Mouse (Mus musculus) left cerebral cortex, postnatal 36 days (tissue): ENCODE measurements around the gene Scn11a. TPM values are rescaled to one million over a fixed set of nuclear protein-coding genes. Genes with fewer than 3 reads are reported as not detected.

Experiments
- DNase-seq, 2 experiments: peaks; one replicate each; pipeline ENCODE4 v3.0.0; 2021 to 2022; ENCODE audit warnings: low spot score in 2 of 2, mixed read lengths in 1 of 2
- intact Hi-C: fragments of 180-260 bp; cut with DNase I; formaldehyde crosslinking; loops from one replicate; pipeline ENCODE4 v1.15.1; 2025
- total RNA-seq, 2 experiments: library from RNA; stranded (reverse); gene quantifications; 2 replicates each; pipeline ENCODE4 v1.2.3; 2021

Scn11a gene
- total RNA-seq, 2 experiments from 2014 or later = 0.12 to 0.34 TPM

DNA sequence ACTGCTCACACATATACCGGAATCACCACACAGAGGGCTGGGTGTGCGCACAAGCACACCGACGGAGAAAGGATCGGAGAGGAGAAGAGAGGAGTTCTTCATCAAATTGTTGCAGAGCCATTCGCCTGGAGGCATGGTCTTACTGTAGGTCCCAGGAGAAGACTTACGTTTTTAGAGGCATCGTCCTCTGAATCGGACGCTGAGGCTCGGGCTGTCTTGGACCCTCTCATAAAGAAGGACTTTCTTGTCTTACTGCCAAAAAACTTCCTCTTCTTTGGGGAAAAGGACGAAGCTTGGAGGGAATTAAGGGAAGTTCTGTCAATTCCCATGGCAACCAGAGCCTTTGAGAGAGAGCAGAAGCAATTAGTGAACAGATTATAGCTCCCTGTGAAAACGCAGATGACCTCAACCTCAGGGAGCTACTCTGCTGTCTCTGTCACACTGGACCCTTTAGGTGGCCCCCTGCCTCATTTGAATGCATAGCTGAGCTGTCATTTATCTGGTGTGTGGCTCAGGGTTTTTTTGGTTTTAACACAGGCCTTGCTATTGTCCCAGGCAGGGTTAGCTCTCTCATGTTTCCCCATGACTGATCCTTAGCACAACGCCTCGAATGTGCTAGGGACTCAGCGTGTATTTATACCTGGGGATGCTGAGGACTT lies 22.0 kb downstream of the Scn11a start:
- DNase-seq = no peak
- intact Hi-C loops = no loop called here

DNA sequence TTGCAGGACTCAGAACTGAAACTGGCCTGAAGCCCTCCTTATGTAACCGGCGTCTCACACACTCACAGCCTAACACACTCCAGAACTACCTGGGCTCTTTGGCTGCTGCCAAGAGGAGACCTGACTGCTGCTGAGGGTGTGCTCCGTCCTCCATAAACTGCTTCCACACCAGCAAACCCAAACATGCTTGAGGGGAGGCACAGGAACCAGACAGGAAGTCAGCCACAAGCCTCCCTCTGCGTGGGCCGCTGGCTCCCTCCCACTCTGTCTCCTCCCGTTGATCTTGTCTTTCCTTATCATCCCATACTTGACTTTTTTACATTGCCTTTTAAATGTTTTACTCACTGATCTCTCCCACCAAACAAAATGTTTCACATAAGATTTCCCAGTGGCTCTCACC lies 23.8 kb downstream of the Scn11a start:
- DNase-seq = no peak
- intact Hi-C loops = no loop called here

DNA sequence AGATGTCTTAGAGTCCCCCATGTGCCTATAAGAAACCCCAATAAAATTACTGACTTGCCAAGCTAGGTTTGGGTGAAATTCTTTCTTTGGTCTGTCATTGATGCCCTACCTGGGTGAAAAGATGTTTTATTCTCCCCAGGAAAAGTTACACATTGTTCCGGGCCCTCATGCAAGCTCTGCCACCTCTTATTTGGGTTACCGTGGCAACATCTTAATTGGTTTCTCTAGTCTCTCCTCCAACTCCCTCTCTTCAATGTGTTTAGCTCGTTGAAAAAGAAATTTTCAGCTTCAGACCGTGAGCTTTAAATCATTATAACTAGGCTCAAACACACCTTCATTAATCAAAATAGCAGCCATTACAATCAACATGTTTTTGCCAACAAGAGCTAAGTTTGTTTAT lies 28.5 kb downstream of the Scn11a start:
- DNase-seq = no peak
- intact Hi-C loops = no loop called here

DNA sequence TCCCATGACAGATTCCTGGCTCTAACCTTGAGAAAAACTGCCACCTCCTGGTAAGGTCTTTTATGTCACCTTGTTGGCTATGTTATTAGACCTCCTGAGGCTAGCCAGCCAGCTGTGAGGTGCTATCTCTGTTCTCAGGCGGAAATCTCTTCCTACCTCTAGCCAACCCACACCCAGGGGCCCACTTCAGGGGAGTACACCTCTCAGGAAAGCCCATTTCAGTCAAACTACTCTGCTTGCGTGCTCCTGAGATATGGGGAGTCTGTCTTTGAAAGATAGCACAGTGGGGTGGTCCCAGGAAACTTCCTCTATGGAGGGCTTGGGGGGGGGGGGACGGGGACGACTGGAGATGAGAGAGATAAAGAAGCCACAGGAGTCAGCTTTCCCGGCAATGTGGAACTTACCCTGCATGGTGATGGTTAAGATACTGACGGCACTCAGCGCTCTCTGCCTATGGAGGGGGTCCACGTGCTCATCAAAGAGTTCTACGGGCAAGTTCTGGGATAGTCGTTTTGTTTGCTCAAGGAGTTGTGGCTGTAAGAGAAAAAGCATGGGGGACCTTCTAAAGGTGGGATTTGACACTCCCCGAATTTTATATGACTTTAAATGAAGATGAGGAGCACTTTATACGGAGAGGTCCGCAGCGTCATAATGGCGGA lies 29.9 kb downstream of the Scn11a start:
- DNase-seq = no peak
- intact Hi-C loops = no loop called here

DNA sequence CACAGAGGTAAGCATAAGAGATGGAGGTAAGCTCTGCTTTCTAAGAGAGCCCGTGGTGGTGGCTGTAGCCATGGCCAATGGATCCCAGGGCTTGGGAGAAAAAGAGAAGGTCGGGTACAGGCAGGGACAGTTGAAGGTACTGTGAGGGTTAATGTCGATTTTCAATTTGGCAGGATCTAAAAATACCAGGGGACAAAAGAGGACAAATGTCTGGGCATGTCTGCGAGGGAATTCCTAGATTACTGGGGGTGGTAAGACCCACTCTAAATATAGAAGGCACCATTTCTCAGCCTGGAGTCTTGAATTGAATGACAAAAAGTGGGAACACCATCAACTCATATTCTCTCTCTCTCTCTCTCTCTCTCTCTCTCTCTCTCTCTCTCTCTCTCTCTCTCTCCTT lies 30.8 kb downstream of the Scn11a start:
- DNase-seq = no peak
- intact Hi-C loops = no loop called here

DNA sequence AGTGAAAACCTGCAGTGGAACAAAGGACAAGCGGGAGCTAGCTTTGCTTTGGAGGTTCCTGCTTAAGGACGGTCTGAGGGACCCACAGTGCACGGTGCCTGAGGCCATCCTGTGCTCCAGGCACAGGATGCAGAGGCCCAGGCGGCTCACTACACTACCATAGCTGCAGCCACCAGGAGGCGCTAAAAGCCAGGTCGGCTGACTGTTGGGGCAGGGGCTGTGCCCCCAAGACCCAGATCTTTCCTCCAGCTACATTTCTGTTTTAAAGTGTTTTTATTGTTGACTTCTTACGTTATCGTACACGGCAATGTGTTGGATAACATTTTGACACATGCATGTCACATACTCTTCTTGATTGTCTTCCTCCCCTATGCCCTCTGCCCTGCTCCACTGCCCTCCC lies 32.8 kb downstream of the Scn11a start:
- intact Hi-C loops = no loop called here
- no peak for DNase-seq

DNA sequence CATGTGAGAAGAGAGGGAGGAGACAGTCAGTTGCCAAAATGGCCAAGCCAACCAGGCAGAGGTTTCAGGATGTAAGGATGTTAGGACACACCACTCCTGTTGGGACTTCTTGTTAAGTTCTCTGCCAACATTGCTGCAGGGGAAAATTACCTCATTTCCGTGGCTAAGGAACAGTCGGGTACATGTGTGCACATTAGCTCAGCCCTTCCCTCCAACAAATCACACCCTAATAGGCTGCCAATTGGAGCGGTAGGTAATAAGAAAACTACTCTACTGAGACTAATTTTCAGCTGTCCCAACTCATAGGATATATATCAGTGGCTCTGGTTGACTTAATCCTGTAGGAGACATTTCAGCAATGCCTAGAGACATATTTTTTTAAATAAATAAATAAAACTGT lies 44.4 kb downstream of the Scn11a start:
- no peak for DNase-seq
- intact Hi-C loops = no loop called here

DNA sequence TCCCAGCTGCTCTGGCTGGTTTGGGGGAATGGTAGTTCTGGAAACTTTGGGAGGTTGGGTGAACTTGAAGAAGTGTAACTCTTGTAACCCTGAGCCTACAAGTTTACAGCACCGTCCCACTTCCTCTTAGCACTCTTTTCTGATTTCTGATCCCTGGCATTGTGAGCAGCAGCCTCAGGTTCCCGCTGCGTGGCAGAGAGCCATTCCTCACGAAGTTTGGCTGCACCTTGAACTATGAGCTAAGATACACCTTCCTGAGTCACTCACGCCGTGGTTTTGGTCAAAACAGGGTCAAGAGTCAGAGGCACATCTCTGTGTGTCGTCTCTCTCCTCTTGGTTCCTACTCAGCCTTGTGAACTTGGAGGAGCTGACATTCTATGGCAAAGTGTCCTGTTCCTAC lies 48.6 kb downstream of the Scn11a start:
- no peak for DNase-seq
- intact Hi-C loops = no loop called here

DNA sequence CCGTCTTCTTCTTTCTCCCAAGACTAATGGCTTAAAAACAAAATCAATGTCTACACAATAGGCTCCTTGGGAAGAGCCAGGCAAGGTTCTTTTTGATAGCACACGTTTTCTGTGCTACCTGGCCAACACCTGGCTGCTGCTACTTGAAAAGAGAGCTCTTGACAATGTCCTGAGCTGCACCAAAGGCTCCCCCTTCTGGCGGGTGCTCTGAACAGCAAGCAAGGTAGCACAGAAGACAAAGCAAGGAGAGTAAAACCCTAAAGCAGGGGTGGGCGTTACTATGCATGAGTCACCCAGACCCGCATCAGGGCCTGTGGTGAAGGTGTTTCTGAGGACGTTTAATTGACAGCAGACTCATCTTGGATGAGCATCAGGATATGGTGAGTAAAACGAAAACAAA lies 56.7 kb downstream of the Scn11a start:
- no peak for DNase-seq
- intact Hi-C loops = no loop called here

DNA sequence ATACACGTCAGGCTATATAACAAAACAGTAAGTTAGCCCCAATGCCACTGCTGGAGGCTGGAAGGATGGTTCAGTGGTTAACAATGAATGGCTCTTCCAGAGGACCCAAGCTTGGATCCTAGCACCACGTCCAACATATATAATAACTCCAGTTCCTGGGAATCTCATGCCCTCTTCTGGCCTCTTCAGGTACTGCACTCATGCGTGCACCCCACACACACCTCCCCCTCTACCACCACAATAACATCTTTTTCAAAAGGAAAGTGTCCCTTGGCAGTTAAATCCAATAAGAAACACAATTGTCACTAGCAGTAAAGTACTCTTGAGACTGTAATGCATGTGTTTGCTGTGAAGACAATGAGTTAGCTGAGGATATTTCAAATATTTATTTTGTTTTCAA lies 65.0 kb downstream of the Scn11a start:
- DNase-seq = no peak
- intact Hi-C loops = no loop called here

DNA sequence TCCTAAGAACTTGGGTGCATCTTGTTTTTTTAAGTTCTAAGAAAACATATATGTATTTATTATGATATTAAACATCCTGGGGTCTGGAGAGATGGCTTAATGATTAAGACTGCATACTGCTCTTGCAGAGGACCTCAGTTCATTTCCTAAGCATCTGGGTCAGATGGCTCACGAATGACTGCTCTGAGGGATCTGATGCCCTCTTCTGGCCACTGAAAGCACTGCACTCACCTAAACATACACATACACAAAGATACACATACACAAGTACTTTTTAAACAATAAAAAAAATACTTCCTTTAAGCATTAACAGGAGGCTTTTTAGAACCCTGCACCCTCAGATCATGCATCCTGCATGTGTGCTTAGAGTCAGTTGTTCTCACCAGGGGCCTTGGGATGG lies 65.8 kb downstream of the Scn11a start:
- DNase-seq = no peak
- intact Hi-C loops = loop anchor here (10.0 kb wide), 1 partner anchor 175 kb away; no protein-coding TSS in a partner anchor

DNA sequence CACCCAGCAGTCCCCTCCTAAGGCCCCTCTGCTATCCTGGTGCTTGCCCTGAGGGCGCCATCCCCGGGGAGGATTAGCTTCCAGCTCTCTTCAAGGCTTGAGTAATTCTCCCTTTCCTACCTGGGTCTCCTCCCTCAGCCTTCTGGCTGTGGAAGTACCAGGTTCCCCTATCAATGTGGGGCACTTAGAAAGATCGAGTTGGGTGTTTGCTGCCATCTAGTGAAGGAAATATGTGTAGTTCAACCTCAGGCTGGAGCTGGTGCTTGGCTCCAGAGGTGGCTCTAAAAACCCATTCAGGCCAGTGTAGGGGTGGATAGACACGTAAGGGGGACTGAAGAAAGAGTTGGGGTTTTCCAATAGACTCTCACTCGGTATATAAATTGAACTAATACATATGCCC lies 73.7 kb downstream of the Scn11a start:
- intact Hi-C loops = loop anchor here (1.0 to 10.0 kb wide), 3 partner anchors 104 to 291 kb away; no protein-coding TSS in a partner anchor
- DNase-seq = peak in 1 of 2 experiments; percentile 15

DNA sequence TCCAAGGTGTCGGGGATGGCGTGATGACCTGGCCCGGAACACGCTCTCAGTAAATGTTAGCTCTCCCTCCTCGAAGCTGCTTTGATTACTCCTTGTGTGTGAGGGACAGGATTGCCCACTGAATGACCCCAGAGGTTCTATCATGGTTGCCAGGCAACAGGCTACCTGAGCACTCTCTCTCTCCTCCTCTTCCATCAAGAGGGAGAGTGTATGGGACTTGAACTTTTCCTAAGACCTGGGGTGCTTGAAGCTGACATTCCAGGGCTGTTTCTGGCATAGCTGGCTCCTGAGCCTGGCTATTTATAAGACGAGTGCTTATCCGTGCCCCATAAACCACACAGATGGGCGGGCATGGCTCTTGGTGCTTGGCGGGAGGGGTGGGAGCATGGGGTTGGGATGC lies 76.1 kb downstream of the Scn11a start:
- DNase-seq = no peak
- intact Hi-C loops = no loop called here

DNA sequence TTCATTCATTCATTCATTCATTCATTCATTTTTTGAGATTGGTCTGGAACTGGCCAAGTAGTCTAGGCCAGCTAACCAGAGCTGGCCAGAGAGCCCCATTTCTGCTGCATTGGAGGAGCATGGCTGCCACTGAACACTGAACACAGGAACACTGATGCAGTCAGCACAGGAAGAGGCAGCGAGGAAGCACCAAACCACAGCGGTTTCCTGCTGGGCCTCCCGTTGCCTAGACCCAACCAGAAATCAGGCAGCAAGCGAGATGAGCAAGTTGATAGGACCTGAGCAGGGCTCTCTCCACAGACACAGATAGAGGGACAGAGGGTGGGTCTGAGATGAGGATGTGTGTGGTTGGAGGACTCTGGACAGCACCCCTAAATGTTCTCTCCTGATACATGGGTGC lies 81.4 kb downstream of the Scn11a start:
- intact Hi-C loops = no loop called here
- no peak for DNase-seq

DNA sequence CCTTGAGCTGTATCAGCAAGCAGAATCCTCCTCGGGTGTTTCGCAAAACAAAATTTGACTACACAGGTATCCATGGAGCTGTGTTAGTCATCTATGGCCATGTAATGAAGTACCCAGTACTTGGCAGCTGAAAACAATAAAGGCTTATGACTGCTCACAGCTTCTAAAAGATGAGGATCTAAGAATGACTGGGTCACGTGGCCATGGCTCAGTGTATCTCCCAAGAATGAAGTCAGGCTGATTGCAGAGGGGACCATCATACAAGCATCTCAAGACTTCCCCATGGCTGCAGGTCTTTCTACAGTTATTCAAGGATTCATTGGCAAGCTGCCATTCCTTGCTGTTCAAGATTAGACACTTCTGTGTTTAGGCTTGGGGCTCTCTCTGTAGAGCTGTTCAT lies 81.9 kb downstream of the Scn11a start:
- intact Hi-C loops = no loop called here
- no peak for DNase-seq

DNA sequence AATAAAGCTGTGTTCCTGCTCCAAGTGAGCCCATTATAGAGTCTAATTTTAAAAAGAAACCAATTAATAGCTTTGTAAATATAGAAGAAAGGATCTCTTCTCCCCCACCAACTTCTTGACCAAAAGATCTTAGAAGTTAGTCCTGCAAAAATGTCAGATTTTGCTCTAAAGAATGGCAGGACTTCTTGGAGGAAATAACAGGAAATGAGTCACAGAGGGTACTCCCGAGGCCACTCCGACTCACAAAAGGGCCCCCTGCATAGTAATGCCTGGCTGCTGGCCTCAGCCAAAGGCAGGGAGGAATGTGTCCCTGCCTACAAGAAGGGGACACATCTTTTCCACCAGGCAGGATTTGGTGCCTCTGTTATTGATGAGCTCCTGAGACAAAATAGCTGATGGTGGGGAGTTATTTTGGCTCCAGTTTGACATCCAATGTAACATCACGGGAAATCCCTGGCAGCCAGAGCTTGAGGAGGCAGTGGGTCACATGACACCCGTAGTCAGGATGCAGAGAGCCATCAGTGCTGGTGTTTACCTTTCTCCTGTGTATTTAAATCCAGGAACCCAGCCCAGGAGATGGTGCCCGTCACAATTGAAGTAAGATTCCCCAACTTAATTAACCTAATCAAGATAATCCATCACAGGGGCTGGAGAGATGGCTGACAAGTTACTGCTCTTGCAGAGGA lies 84.0 kb downstream of the Scn11a start:
- intact Hi-C loops = no loop called here
- no peak for DNase-seq

DNA sequence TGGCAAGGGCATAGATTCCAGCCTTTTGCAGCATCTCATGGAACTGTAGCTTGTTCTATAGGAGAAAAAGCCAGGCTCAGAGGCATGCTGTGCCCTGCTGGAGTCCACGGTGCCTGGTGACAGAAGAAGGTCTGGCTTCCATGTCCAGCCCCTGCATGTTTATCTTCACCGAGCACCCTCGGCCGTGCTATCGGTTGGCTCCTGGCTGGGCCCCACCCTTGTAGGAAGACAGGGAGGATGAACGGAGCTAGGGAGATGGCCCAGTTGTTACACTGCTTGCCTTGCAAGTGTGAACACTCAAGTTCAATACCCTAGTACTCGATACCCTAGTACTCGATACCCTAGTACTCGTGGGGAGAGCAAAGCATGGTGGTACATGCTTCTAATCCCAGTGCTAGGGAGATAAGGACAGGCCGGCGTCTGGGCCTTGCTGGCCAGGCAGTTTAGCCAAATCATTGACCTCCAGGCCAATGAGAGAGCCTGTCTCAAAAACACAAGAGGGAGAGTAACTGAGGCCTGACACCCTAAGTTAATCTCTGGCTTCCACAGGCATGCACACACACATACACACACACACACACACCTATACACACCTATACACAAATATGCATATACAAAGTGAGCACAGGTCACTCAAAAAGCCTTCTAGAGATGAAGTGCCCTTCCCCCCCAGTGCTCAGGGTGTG lies 96.7 kb downstream of the Scn11a start:
- no peak for DNase-seq
- intact Hi-C loops = no loop called here

DNA sequence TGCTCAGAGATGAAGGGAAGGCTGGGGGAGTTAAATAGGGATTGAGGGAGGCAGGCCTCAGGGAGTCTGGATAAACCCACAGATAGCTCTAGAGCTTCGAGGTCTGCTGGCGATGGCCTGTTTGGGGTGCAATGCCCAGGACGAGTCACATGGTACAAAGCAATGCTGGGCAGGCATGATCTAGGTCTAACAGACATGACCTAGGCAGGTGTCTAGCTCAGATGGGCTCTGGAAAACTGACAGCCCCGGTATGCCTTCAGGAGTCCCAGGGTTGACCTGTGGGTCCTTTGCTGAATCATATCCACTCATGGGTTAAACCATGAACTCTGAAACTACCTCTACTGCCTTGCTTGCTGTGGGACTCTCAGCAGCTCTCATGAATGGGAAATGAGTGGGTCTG lies 98.3 kb downstream of the Scn11a start:
- intact Hi-C loops = no loop called here

DNA sequence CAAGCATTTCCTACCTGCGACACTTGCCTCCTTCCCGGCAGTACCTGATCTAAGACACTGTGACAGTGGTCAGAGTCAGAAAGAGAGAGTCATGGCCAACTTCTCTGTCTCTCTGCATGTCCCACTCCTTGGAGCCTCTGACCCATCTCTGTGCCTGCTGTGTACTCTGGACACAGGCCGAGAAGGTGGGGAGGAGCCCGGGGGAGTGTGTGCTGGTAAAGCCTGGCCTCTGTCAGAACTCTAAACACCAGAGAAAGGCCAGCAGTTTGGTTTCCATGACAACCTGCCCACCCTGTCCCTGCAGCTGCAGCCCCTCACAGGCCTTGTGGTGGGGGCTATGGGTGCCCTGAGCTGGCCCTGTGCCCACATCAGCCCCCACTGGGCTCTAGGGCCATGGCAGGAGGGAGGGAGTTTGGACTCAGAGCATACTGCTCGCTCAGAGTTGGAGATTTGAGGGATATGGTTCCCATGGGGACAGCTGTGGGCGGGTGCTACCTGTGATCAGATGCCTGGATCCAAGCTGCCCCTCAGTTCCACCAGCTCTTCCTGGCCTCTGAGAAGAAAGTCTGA lies 99.9 kb downstream of the Scn11a start:
- DNase-seq = no peak
- intact Hi-C loops = no loop called here

More for the DNA sequence above, 98.3 kb downstream of the Scn11a start:
- no peak for DNase-seq

DNA sequence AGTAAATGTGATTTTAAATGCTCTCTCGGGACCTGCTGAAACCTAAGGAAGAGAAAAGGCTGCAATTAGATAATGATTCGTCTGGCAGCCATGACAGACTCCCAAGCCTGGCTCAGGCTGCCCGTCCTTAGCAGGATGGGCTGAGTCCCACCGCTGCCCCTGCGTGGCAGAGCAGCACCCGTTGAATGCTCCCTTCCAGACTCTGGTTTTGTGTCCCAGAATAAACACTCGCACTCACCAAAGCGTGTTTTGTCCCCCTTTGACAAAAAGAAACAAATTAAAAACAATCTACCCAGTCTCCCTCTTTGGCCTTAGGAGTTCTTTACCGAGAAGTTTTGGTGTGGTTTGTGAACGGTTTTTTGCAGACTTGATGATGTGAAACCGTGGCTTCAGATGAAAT lies 106.0 kb downstream of the Scn11a start, which contains the start of gene Scn10a:
Gene Scn10a, minus strand, starts transcription at position 101 of the 400 bp plus-strand sequence.
- intact Hi-C loops = no loop called here
- DNase-seq = no peak
